Mouse (Mus musculus): ENCODE data around the gene Pfn4.
"Not testable (repeated sequence)": the region's sequence is repeated elsewhere in the genome, so short reads cannot be mapped to it uniquely, and the experiment has no call there.

Pfn4 gene

DNA sequence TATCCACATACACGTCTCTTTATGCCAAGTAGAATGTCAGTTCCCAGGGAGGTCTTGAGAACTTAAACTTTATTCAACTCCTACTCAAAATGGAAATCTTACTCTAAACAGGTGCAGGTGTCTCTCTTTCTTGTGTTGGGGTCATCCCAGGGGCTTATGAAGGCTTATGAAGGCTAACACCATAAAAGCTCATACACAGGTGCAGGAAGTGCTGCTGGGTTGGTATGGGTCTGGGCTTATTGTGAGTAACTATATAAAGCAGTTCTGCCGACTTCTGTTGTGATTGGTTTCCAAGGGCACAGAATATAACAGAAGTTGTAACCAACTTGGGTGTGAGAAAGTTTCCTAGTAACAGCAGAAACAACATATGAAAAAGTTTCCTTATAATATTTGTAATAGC lies 15.6 kb downstream of the Pfn4 start:
- DNase-seq (ENCODE audit: low spot score in 2 of 2) = no peak

DNA sequence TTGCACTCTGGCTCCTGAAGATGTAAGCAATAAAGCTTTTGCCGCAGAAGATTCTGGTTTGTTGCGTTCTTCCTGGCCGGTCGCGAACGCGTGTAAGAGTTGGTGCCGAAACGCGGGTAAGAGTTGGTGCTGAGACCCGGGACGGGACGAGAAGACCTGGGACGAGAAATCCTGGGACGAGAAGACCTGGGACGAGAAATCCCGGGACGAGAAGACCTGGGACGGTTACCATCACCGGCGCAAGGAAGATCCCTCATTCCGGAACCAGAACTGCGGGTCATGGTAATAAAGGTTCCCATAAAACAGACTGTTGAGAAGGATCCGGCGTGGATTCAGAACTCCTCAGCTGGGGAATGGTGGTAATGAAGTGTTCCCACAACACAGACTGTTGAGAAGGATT lies 19.3 kb downstream of the Pfn4 start:
- not testable (repeated sequence) for DNase-seq (ENCODE audit: low spot score in 2 of 2)

DNA sequence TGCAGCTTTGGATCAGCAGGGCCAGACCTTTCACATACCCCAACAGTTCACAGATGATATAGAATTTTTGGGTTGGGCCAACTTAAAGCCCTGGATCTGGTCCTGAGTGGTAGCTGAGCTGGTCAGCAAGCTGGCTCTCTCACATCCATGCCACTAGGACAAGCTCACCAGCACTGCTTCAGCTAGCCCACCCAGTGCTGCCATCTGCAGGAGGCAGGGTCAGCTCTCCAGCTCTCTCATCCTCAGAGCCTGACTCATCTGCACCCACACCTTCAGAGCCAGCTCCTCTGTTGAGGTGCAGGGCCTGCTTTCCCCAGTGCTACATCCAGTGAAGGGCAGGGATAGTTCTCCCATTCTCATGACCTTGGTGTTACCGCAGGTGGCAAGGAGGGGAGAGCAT lies 24.9 kb downstream of the Pfn4 start:
- DNase-seq (ENCODE audit: low spot score in 2 of 2) = no peak

DNA sequence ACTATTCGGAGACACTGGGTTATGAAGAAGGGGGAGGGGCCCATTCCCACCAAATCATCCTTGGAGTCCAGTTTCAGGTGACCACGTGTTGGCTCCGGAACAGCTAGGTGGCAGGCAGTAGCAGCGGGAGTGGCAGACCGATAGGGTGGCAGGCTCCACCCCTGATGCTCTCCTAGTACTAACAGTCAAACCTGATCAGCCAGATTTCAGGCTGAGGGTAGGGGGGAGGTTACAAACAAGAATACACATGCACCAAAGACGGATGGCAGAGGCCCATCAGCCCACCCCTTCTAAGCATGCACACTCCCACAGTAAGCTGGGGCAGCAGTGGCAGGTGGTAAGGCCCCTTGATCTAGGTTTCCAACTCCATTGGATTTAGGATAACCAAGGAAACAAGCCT lies 28.6 kb downstream of the Pfn4 start:
- DNase-seq (ENCODE audit: low spot score in 2 of 2) = not testable (repeated sequence)

DNA sequence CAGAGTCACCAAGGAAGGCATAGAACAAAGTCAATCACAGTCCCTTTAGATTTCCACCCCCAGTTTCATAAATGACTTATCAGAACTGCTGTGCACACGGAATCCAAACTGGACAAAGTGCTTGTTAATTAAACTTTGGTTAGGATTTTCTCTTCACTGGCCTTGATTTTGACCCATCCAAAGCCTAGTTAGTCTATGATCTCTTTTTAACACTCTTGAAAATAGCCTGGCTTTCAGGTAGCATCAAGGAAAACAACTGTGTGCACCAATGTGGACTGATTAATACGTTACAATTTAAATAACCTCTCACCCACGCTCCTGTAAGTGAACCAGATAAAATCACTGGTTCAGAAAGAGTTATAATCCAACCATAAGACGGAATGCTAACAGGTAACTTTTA lies 42.2 kb downstream of the Pfn4 start:
- DNase-seq (ENCODE audit: low spot score in 2 of 2) = no peak

DNA sequence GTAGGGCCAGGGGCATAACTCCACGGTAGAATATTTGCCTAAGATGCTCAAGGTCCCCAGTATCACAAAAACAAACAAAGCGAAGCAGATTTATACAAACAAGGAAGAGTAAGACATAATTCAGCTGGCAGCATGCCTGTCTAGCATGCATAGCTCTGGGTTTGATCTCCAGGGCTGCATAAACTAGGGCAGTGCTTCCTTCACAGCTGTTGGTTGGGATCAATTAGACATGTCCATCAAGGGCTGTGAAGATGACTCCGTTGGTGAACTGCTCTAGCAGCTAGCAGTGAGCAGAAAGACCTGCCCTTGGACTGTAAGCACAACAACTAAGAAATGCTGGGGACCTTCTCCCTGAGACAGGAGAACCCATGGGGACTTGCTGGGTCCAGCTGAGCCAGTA lies 42.9 kb downstream of the Pfn4 start:
- no peak for DNase-seq (ENCODE audit: low spot score in 2 of 2)

DNA sequence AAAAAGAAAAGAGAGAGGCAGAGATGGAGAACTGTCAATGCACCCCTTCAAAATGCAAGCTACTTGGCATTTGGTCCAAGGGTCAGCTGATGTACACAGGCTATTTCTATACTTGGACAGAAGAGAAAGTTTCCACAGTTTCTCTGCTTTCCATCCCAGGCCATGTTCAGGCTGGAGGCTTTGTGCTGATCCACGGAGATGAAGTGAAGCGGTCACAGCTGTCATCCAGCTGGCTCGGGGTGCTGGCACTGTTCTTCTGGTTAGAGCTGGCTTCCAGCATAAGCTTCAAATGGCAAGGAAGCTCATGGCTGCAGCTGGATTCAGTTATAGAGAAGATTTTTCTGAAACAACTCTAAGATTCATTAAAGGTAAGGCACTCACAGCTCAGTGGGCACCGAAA lies 44.8 kb downstream of the Pfn4 start:
- no peak for DNase-seq (ENCODE audit: low spot score in 2 of 2)

DNA sequence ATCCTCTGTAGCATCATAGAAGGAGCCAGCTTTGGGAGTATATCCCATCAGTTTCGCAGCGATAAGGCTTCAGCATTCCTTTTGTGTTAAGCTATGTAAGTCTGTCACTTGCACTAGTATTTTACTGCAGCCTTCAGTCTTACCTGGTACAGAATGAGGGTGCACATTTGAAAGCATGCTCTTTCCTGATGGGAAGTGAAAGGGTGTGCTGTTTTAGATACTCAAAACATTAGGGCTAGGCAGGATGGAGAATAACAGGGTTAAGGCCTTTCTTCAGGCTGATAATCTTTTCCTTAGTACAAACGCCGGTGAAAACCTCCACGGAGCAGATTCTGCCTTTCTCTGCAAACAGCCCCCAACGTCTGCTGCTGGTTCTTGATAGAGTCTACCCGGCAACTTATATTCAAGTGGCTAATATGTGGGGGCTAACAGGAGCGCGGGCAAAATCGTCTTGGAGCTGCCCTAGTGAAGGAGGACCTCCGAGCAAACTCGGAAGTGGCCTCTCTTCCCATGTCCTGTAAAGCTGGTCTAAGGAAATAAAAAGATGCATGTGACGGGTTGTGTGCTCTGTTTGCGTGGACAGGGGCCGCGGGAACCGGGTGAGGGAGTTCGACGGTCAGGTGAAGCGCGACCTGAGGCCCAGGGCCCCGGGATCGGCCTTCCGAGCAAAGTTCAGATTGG lies 48.0 kb downstream of the Pfn4 start:
- no peak for DNase-seq (ENCODE audit: low spot score in 2 of 2)

DNA sequence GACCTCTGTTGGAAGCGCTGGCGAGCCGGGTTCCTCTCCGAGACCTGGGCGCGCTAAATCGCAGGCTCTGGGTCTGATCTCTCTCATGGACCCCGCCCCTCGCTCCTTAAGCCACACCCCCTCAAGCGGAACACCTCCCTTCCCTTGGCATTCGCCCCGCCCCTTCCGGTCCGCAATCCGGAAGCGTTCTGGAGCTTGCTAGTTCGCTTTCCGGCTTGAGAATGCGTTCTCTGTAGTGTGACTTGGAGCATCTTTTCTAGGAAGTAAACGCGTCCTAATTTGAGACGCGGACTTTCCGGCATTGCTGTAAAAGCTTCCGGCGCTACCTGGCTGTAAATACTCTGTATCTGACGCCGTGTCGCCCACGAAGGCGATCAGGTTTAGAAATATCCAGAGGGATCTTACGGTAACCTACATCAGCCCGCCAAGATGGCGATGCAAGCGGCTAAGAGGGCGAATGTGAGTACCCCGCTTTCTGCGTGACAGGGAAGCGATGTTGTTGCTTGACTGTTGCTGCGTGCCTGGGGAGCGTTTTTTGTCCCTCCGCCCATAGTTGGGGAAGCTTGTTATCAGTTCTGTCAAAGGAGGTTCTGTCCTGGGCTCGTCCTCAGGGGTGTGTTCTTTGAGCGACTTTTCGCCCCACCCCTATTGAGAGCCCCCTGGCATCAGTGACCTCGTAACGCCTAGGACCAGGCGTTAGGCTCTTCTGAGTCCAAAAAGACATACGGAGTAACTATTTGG lies 48.7 kb downstream of the Pfn4 start, which contains the start of gene Sf3b6:
Sf3b6 (plus strand) TSS at position 184 of the 741 bp plus-strand sequence.
- peak; percentile 96 to 98 for DNase-seq (ENCODE audit: low spot score in 2 of 2)

DNA sequence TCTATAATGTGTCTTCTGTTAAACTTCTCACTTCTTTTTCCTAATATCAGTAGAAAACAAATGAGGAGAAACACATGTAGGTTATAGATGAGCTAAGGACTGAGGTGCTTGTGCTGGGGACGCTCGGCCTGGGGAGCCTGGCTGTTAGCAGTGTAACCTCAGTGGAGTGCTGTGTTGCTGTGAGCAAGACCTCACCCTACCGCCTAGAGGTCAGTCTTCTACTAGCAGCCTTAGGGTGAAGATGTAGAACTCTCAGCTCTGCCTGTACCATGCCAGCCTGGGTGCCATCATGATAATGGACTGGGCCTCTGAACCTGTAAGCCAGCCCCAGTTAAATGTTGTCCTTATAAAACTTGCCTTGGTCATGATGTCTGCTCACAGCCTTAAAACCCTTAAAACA lies 58.4 kb downstream of the Pfn4 start:
- no peak for DNase-seq (ENCODE audit: low spot score in 2 of 2)
